Mouse (Mus musculus) megakaryocyte, adult 5-6 weeks (primary cell): Measurements from ENCODE around the gene Med16. TPM values are rescaled to one million over a fixed set of nuclear protein-coding genes. Genes with fewer than 3 reads are reported as not detected.

Experiments used
- ATAC-seq: 2 replicates; pipeline ENCODE4 v1.8.0; 2016; ENCODE audit warnings: mild to moderate bottlenecking, inconsistent platforms; ENCODE audit not compliant: poor library complexity, severe bottlenecking
- total RNA-seq, 2 experiments: library from RNA; stranded (forward) in 1 of 2; stranded (reverse) in 1 of 2; fragments of 153-499, 151-499 nt in 1 of 2; fragments of 221-1000, 200-1000 nt in 1 of 2; gene quantifications; 2 replicates each; pipeline versions ENCODE4 v1.2.3 to v1.2.4; 2015 to 2017

Med16 gene
- total RNA-seq (2015) (12.0 and 13.6 TPM in 2 replicates), total RNA-seq (2017) (17.5 and 18.0 TPM in 2 replicates)

GRCm38 (mm10) chr10:79908167-79909091, at the start of gene Med16:
Med16 (minus strand) TSS chr10:79908923.
- ATAC-seq = peak; percentile 96

- peak; percentile 68 for ATAC-seq
Measured at GRCm38 (mm10) chr10:79958140-79958816, 49.6 kb upstream of the Med16 start.

GRCm38 (mm10) chr10:79956643-79957154, 48.0 kb upstream of the Med16 start:
- ATAC-seq = no peak

GRCm38 (mm10) chr10:79955691-79956090, 47.0 kb upstream of the Med16 start:
- no peak for ATAC-seq

- ATAC-seq = no peak
Measured at GRCm38 (mm10) chr10:79953946-79954345, 45.2 kb upstream of the Med16 start.

GRCm38 (mm10) chr10:79950661-79951060, 41.9 kb upstream of the Med16 start:
- no peak for ATAC-seq

- ATAC-seq = no peak
Measured at GRCm38 (mm10) chr10:79949873-79950272, 41.1 kb upstream of the Med16 start.

- ATAC-seq = no peak
Measured at GRCm38 (mm10) chr10:79947502-79947901, 38.8 kb upstream of the Med16 start.

- ATAC-seq = peak; percentile 56
Measured at GRCm38 (mm10) chr10:79946752-79947322, 38.1 kb upstream of the Med16 start.

- ATAC-seq = no peak
Measured at GRCm38 (mm10) chr10:79945507-79946234, 36.9 kb upstream of the Med16 start.

GRCm38 (mm10) chr10:79943471-79943901, 34.8 kb upstream of the Med16 start:
- no peak for ATAC-seq

GRCm38 (mm10) chr10:79942988-79943387, 34.3 kb upstream of the Med16 start:
- ATAC-seq = no peak

- peak; percentile 75 for ATAC-seq
Measured at GRCm38 (mm10) chr10:79940749-79941148, 32.0 kb upstream of the Med16 start.

- ATAC-seq = no peak
Measured at GRCm38 (mm10) chr10:79937775-79938526, 29.2 kb upstream of the Med16 start.

- peak; percentile 85 for ATAC-seq
Measured at GRCm38 (mm10) chr10:79936911-79937441, 28.3 kb upstream of the Med16 start.

- ATAC-seq = no peak
Measured at GRCm38 (mm10) chr10:79936284-79936910, 27.7 kb upstream of the Med16 start.

GRCm38 (mm10) chr10:79934794-79935569, 26.3 kb upstream of the Med16 start:
- no peak for ATAC-seq

GRCm38 (mm10) chr10:79934272-79934721, 25.6 kb upstream of the Med16 start:
- ATAC-seq = peak; percentile 36
